In genomic region chr5:12639549-12639948, GRCm38 (mm10) we compare ENCODE assay signal across 21 mouse cellular contexts.
DNase-seq lines count a peak whose midpoint lies in the region; ATAC-seq and TF ChIP-seq lines count a peak whose summit lies in the region.
"Had no signal": no experiment of that assay in that cellular context is flagged by ENCODE, and none has a peak within 500 bp of the region (broad histone marks: within the 10 kb centered on the region; RNA-seq: fewer than 3 reads in every experiment).

No protein-coding gene starts in this region.

- DNase-seq in 3134 (ENCODE audit: extremely low read depth, insufficient read length, low spot score) (peak; percentile 18), Patski (ENCODE audit: low read depth, low spot score) (peak; percentile 66)
- DNase-seq in right cerebral cortex, postnatal 36 days (ENCODE audit: low spot score in 2 of 2), result no peak
- no peak for DNase-seq in layer of hippocampus, postnatal 25 days (ENCODE audit: extremely low spot score in 1 of 2, low spot score in 1 of 2)
- DNase-seq in lung, postnatal 36 days, result no peak
- DNase-seq: adrenal gland, postnatal 10 days; adrenal gland, postnatal 36 days; cerebellum, adult 18-20 months; cerebellum, adult 9-10 months; cerebellum, postnatal 14 days; gastrocnemius, adult 2 months; gastrocnemius, postnatal 14 days; heart, adult 11 months had no signal

- H3K4me3 ChIP-seq in C2C12 (ENCODE audit: insufficient read depth, poor library complexity, severe bottlenecking), result no peak overlapping the region
- H3K4me3 ChIP-seq: forebrain, embryonic 10.5 days; forebrain, embryonic 13.5 days; gastrocnemius, adult 2 months; hindbrain, embryonic 12.5 days; hindbrain, embryonic 15.5 days had no signal

- in situ Hi-C loops in Patski (cut with MboI; ENCODE audit: low pct_unique_long_range_greater_than_20kb), result no loop called here

- H3K27me3 ChIP-seq in C2C12 (ENCODE audit: control insufficient read depth, insufficient read depth, insufficient read length), result no peaks in the 10 kb centered on the region
- no peaks in the 10 kb centered on the region for H3K27me3 ChIP-seq in Patski
- H3K27me3 ChIP-seq: CH12.LX; forebrain, embryonic 13.5 days; hindbrain, embryonic 12.5 days; hindbrain, embryonic 15.5 days had no signal

- H3K79me2 ChIP-seq in C2C12 (ENCODE audit: control insufficient read depth, insufficient read depth), result no peaks in the 10 kb centered on the region

- POLR2A ChIA-PET in Patski (lab: Charles Lee), result no interaction called here

- CTCF ChIA-PET in Patski (lab: Charles Lee), result interaction anchor here (1.3 to 1.9 kb wide), 4 partner anchors 11 to 75 kb away, joined by 3 to 5 read pairs (median 5); no protein-coding TSS in a partner anchor

- ATAC-seq in Patski, result peak; percentile 83
- ATAC-seq: forebrain, embryonic 13.5 days; forebrain, embryonic 16.5 days had no signal

- H3K36me3 ChIP-seq in C2C12 (ENCODE audit: control insufficient read depth, insufficient read depth), result no peaks in the 10 kb centered on the region
- H3K36me3 ChIP-seq: forebrain, embryonic 10.5 days; G1E; hindbrain, embryonic 12.5 days; hindbrain, embryonic 15.5 days had no signal

- H3ac ChIP-seq in C2C12 (ENCODE audit: control insufficient read depth, insufficient read length, low read depth), result no peak overlapping the region

- H3K79me3 ChIP-seq in C2C12 (ENCODE audit: low read depth), result no peaks in the 10 kb centered on the region

- TF ChIP-seq CTCF in C2C12 (IDR thresholded peaks at IDR 0.05; ENCODE audit: control insufficient read depth, insufficient read depth, insufficient read length) (no peak), Patski (IDR thresholded peaks at IDR 0.05) (no peak)

TF ChIP-seq in C2C12, 6 proteins besides CTCF, POLR2A, EP300 and RAD21:
- TF ChIP-seq CEBPB (IDR thresholded peaks at IDR 0.05; ENCODE audit: low read depth) (peak; percentile 59), MYOD1 (IDR thresholded peaks at IDR 0.05; ENCODE audit: control insufficient read depth, insufficient read length, low read depth) (no peak)

Comparison
In these comparisons a context has a peak if more than half of its experiments do, and no peak if none do; other contexts are left out.
1. DNase-seq: peak in 3134 (single experiment) and Patski (single experiment); none in right cerebral cortex, postnatal 36 days (0 of 2), layer of hippocampus, postnatal 25 days (0 of 2) and lung, postnatal 36 days (single experiment).